Mouse (Mus musculus) embryonic facial prominence, embryonic 15.5 days (tissue): ENCODE measurements around the gene Cmtm6. TPM values are rescaled to one million over a fixed set of nuclear protein-coding genes. Genes with fewer than 3 reads are reported as not detected.

Source experiments
- polyA plus RNA-seq: library from polyadenylated mRNA; unstranded; fragments of >200 nt; fragmentation: Nextera tagmentation; extraction: Ambion mirVana; gene quantifications from 2 replicates; pipeline ENCODE4 v1.2.1, GENCODE M21; 2015

Cmtm6 gene
- polyA plus RNA-seq, 1 experiment from 2014 or later = 46.9 TPM

Other genes with a start within 250 kb of the Cmtm6 start
- gene Ccr4, start 226.2 kb upstream of the Cmtm6 start, polyA plus RNA-seq = 5.3 and 7.3 TPM in 2 replicates
- gene C130032M10Rik, start 215.4 kb upstream of the Cmtm6 start, polyA plus RNA-seq = 3.0 and 3.9 TPM in 2 replicates
- 0.23 and 0.24 TPM in 2 replicates for gene Trim71, start 166.7 kb upstream of the Cmtm6 start, polyA plus RNA-seq
- gene Cnot10, start 90.9 kb upstream of the Cmtm6 start, polyA plus RNA-seq = 58.1 and 65.9 TPM in 2 replicates
- gene Dync1li1, start 42.3 kb upstream of the Cmtm6 start, polyA plus RNA-seq = 55.8 and 64.7 TPM in 2 replicates
- gene Cmtm7, start 50.7 kb downstream of the Cmtm6 start, polyA plus RNA-seq = 121 and 126 TPM in 2 replicates
- 25.2 and 25.3 TPM in 2 replicates for gene Cmtm8, start 113.0 kb downstream of the Cmtm6 start, polyA plus RNA-seq
- gene Gpd1l, start 202.9 kb downstream of the Cmtm6 start, polyA plus RNA-seq = 14.3 and 14.6 TPM in 2 replicates
- 2.4 and 2.8 TPM in 2 replicates for gene Osbpl10, start 247.5 kb downstream of the Cmtm6 start, polyA plus RNA-seq